Comparison of ENCODE assay signal across 32 mouse cellular contexts in the genomic region with DNA sequence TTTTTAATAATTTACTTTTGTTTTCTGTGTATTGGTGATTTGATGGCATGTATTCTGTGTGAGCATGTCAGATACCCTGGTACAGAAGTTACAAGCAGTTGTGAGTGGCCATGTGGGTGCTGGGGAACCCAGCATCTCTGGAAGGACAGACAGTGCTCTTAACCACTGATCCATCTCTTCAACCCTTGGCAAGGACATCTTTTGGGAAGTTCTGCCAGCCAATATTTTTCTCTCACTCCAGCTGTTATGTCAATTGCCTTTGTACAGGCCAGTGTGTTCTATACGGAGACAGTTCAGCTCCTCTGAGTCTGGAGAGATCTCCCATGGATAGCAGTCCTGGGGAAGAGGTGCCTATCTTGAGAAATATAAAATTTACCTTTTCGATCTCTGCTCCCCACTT. TPM values are rescaled to one million over a fixed set of nuclear protein-coding genes. Genes with fewer than 3 reads are reported as not detected.
"Had no signal": no experiment of that assay in that cellular context is flagged by ENCODE, and none has a peak within 500 bp of the region (broad histone marks: within the 10 kb centered on the region; RNA-seq: fewer than 3 reads in every experiment).

No protein-coding gene starts in this region.

- DNase-seq: left cerebral cortex, postnatal 4 days; liver; liver, embryonic 13.5 days; liver, postnatal 0 days; lung, adult 18-20 months; lung, adult 2 months; lung, embryonic 14.5 days; lung, postnatal 10 days; lung, postnatal 14 days; lung, postnatal 36 days; lung, postnatal 4 days; midbrain, embryonic 14.5 days had no signal

- H3K9me3 ChIP-seq: limb, embryonic 10.5 days; limb, embryonic 12.5 days; limb, embryonic 13.5 days; limb, embryonic 15.5 days; liver, embryonic 12.5 days; liver, embryonic 13.5 days; liver, embryonic 15.5 days; lung, embryonic 15.5 days; megakaryocyte, embryonic 14.5 days; midbrain, embryonic 10.5 days; midbrain, embryonic 12.5 days; midbrain, embryonic 13.5 days; neural tube, embryonic 12.5 days had no signal

- H3K4me3 ChIP-seq: left cerebral cortex, adult 2 months; limb, embryonic 10.5 days; limb, embryonic 12.5 days; limb, embryonic 13.5 days; limb, embryonic 15.5 days; liver, embryonic 12.5 days; liver, embryonic 13.5 days; liver, embryonic 15.5 days; lung, embryonic 15.5 days; megakaryocyte, embryonic 14.5 days; midbrain, embryonic 10.5 days; midbrain, embryonic 12.5 days; midbrain, embryonic 13.5 days; myocyte; neural tube, embryonic 12.5 days had no signal

- H3K36me3 ChIP-seq: limb, embryonic 10.5 days; limb, embryonic 12.5 days; limb, embryonic 13.5 days; limb, embryonic 15.5 days; liver, embryonic 12.5 days; liver, embryonic 13.5 days; liver, embryonic 15.5 days; lung, embryonic 15.5 days; midbrain, embryonic 10.5 days; midbrain, embryonic 12.5 days; midbrain, embryonic 13.5 days; neural tube, embryonic 12.5 days had no signal

- ATAC-seq: liver, embryonic 12.5 days; liver, postnatal 0 days; lung, postnatal 0 days; midbrain, embryonic 13.5 days; midbrain, embryonic 16.5 days had no signal

- H3K27me3 ChIP-seq: limb, embryonic 12.5 days; limb, embryonic 13.5 days; limb, embryonic 15.5 days; liver, embryonic 12.5 days; liver, embryonic 13.5 days; lung, embryonic 15.5 days; megakaryocyte, embryonic 14.5 days; midbrain, embryonic 12.5 days; midbrain, embryonic 13.5 days; neural tube, embryonic 12.5 days had no signal

- H3K27ac ChIP-seq: left cerebral cortex, adult 2 months; limb, embryonic 10.5 days; limb, embryonic 12.5 days; limb, embryonic 13.5 days; limb, embryonic 15.5 days; liver, embryonic 12.5 days; liver, embryonic 13.5 days; liver, embryonic 14.5 days; liver, embryonic 15.5 days; lung, embryonic 15.5 days; macrophage; midbrain, embryonic 10.5 days; midbrain, embryonic 12.5 days; midbrain, embryonic 13.5 days; neural tube, embryonic 12.5 days had no signal

- H3K9ac ChIP-seq: limb, embryonic 12.5 days; limb, embryonic 13.5 days; limb, embryonic 15.5 days; liver, embryonic 12.5 days; liver, embryonic 13.5 days; liver, embryonic 14.5 days; liver, embryonic 15.5 days; liver, postnatal 0 days; lung, embryonic 14.5 days; lung, embryonic 15.5 days; midbrain, embryonic 12.5 days; midbrain, embryonic 13.5 days; neural tube, embryonic 12.5 days had no signal

- H3K4me1 ChIP-seq: limb, embryonic 13.5 days; lung, embryonic 15.5 days; midbrain, embryonic 12.5 days; midbrain, embryonic 13.5 days had no signal

- H3K4me2 ChIP-seq: limb, embryonic 12.5 days; limb, embryonic 13.5 days; limb, embryonic 15.5 days; liver, embryonic 12.5 days; liver, embryonic 13.5 days; liver, embryonic 15.5 days; lung, embryonic 14.5 days; lung, embryonic 15.5 days; midbrain, embryonic 12.5 days; midbrain, embryonic 13.5 days; neural tube, embryonic 12.5 days had no signal

RNA-seq across cellular contexts. Expression of gene Ddc, which starts 24.2 kb away (rescaled TPM):
- total RNA-seq: megakaryocyte progenitor cell, adult 5-6 weeks; monocyte, adult 5-6 weeks had no signal
- polyA plus RNA-seq: macrophage had no signal
